Mouse (Mus musculus): ENCODE data around the gene Iqcn. TPM values are rescaled to one million over a fixed set of nuclear protein-coding genes. Genes with fewer than 3 reads are reported as not detected.

The Iqcn gene
- total RNA-seq, 4 experiments from 2014 or later = 0.14 to 0.16 TPM; not detected in 2

Other genes starting within 250 kb of the Iqcn start
- gene Klhl26, start 226.5 kb upstream of the Iqcn start, total RNA-seq (2022) = 10 to 100 TPM; 48.4 to 56.6 (median 53.1) TPM
- 100 to 1,000 TPM; 284 to 307 (median 293) TPM for gene Tmem59l, start 216.1 kb upstream of the Iqcn start, total RNA-seq (2022)
- gene Crlf1, start 210.3 kb upstream of the Iqcn start, total RNA-seq (2022) = 10 to 100 TPM; 20.4 to 31.5 (median 30.1) TPM
- gene Rex1bd, start 196.7 kb upstream of the Iqcn start, total RNA-seq (2022) = 100 to 1,000 TPM in 2 of 4 experiments, 10 to 100 TPM in 2; 86.4 to 104 (median 97.3) TPM
- gene Uba52, start 192.7 kb upstream of the Iqcn start, total RNA-seq (2022) = 1,000 to 10,000 TPM in 2 of 4 experiments, 100 to 1,000 TPM in 2; 772 to 1,065 (median 933) TPM
- gene Fkbp8, start 175.7 kb upstream of the Iqcn start, total RNA-seq (2022) = 100 to 1,000 TPM; 420 to 440 (median 425) TPM
- 10 to 100 TPM; 36.7 to 46.9 (median 39.6) TPM for gene Kxd1, start 175.5 kb upstream of the Iqcn start, total RNA-seq (2022)
- gene Ell, start 164.0 kb upstream of the Iqcn start, total RNA-seq (2022) = 10 to 100 TPM; 19.6 to 22.0 (median 20.8) TPM
- 10 to 100 TPM; 42.8 to 55.9 (median 51.8) TPM for gene Isyna1, start 109.1 kb upstream of the Iqcn start, total RNA-seq (2022)
- 100 to 1,000 TPM; 196 to 262 (median 224) TPM for gene Ssbp4, start 94.6 kb upstream of the Iqcn start, total RNA-seq (2022)
- 1 to 10 TPM in 2 of 4 experiments, under 1 TPM in 2; 0.24 to 1.6 (median 1.1) TPM for gene Lrrc25, start 87.3 kb upstream of the Iqcn start, total RNA-seq (2022)
- gene Gdf15, start 71.0 kb upstream of the Iqcn start, total RNA-seq (2022) = not detected
- 10 to 100 TPM; 19.8 to 34.7 (median 23.3) TPM for gene Pgpep1, start 43.1 kb upstream of the Iqcn start, total RNA-seq (2022)
- gene Lsm4, start 30.2 kb upstream of the Iqcn start, total RNA-seq (2022) = 10 to 100 TPM; 57.1 to 66.2 (median 64.1) TPM
- 100 to 1,000 TPM; 149 to 190 (median 160) TPM for gene Jund, start 4.5 kb upstream of the Iqcn start, total RNA-seq (2022)
- not detected for gene Gm3336, start 15.1 kb downstream of the Iqcn start, total RNA-seq (2022)
- 1 to 10 TPM; 1.1 to 2.9 (median 1.5) TPM for gene Pde4c, start 20.3 kb downstream of the Iqcn start, total RNA-seq (2022)
- 100 to 1,000 TPM; 732 to 771 (median 756) TPM for gene Rab3a, start 51.2 kb downstream of the Iqcn start, total RNA-seq (2022)
- 10 to 100 TPM; 30.3 to 38.5 (median 31.7) TPM for gene Mpv17l2, start 57.5 kb downstream of the Iqcn start, total RNA-seq (2022)
- 100 to 1,000 TPM; 145 to 157 (median 153) TPM for gene Pik3r2, start 73.3 kb downstream of the Iqcn start, total RNA-seq (2022)
- gene Mast3, start 101.6 kb downstream of the Iqcn start, total RNA-seq (2022) = 100 to 1,000 TPM; 340 to 427 (median 396) TPM
- gene Il12rb1, start 105.0 kb downstream of the Iqcn start, total RNA-seq (2022) = 1 to 10 TPM in 1 of 4 experiments, under 1 TPM in 3; 0.83 to 1.1 (median 0.85) TPM
- gene Arrdc2, start 136.3 kb downstream of the Iqcn start, total RNA-seq (2022) = 10 to 100 TPM; 14.8 to 25.8 (median 21.3) TPM
- gene Kcnn1, start 159.8 kb downstream of the Iqcn start, total RNA-seq (2022) = 10 to 100 TPM; 16.5 to 20.0 (median 16.6) TPM
- 10 to 100 TPM; 69.8 to 87.9 (median 78.7) TPM for gene Ccdc124, start 170.5 kb downstream of the Iqcn start, total RNA-seq (2022)
- gene Slc5a5, start 189.3 kb downstream of the Iqcn start, total RNA-seq (2022) = 10 to 100 TPM; 10.5 to 12.3 (median 11.0) TPM
- 100 to 1,000 TPM; 619 to 893 (median 714) TPM for gene Rpl18a, start 194.0 kb downstream of the Iqcn start, total RNA-seq (2022)
- 10 to 100 TPM; 85.7 to 93.1 (median 88.8) TPM for gene Map1s, start 202.5 kb downstream of the Iqcn start, total RNA-seq (2022)